Mouse (Mus musculus) G1E (cell line): Measurements from ENCODE around the gene Gng7.
A peak's percentile ranks its signal among the peaks of the same experiment; 100 is the strongest.

ENCODE experiments used
- POLR2AphosphoS5 ChIP-seq: IDR thresholded peaks from 2 replicates; pipeline ENCODE4 v1.6.1; 2012; ENCODE audit warnings: low read depth, low read length, inconsistent platforms; ENCODE audit not compliant: insufficient replicate concordance
- TAL1 ChIP-seq: conservative IDR thresholded peaks from 2 replicates; pipeline ENCODE4 v1.6.1; 2012; ENCODE audit warnings: low read depth, low read length, inconsistent platforms, mixed read lengths

DNA sequence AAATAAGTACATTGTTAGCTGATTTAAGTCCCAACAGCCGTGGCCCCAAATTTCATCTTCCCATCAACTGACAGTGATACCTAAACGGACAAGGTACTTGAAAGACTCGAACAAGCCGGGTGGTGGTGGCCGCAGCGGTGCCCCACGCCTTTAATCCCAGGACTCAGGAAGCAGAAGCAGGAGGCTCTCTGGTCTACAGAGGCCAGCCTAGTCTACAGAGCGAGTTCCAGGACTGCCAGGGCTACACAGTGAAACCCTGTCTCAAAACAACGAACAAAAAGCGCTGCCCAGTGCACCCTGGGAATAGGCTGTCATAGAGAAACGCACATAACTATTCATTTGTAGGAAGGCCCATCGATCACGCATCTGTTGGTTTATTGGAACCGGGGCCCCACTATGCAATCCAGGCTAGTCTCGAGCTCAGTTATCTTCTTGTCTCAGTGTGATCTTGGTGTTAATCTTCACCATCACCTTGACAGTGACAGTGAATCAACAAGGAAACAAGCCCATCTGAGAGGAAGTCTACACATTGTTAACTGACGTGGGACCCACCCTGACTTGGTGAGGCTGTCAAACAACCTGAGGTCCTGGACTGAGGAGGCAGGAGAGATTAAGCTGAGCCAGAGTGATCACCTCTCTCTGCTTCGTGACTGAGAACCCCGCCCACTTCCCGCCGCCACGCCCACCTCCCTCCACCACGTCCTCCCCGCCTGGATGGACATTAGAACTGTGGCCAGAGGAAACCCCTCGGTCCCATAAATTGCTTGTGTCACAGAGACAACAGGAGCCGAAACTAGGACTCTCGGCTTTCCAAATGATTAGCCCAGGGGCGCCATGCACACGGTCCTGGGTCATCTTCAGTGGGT is 14.3 kb downstream of the Gng7 start:
- peak; percentile 49; the same call in 1 of the 2 replicates for TF ChIP-seq TAL1
- TF ChIP-seq POLR2AphosphoS5: no peak
